Mouse (Mus musculus) lung, postnatal 36 days (tissue): ENCODE measurements at regions not wholly inside any gene's neighbourhood (a gene's known extent, or its start where the extent isn't known, plus 50 kb on each side); places are given as distances from the start of the nearest gene placed in this dataset.
A peak's percentile ranks its signal among the peaks of the same experiment; 100 is the strongest.
"Not testable (repeated sequence)": the region's sequence is repeated elsewhere in the genome, so short reads cannot be mapped to it uniquely, and the experiment has no call there.

Experiments
- DNase-seq: peaks from one replicate; pipeline ENCODE4 v3.0.0; 2022; ENCODE audit warnings: mixed read lengths

GRCm38 (mm10) chr7:75360874-75361273 is 51.8 kb upstream of the Sv2b start:
- no peak for DNase-seq

GRCm38 (mm10) chr7:75362541-75362940 is 53.5 kb upstream of the Sv2b start:
- no peak for DNase-seq

GRCm38 (mm10) chr7:75365480-75365879 is 56.4 kb upstream of the Sv2b start:
- peak; percentile 20 for DNase-seq

GRCm38 (mm10) chr7:75366285-75366882 is 57.3 kb upstream of the Sv2b start:
- DNase-seq: peak; percentile 88

- DNase-seq: no peak
These were observed 59.3 kb upstream of the Sv2b start for GRCm38 (mm10) chr7:75368315-75368714.

- DNase-seq: no peak
These were observed 60.3 kb upstream of the Sv2b start for GRCm38 (mm10) chr7:75369366-75369765.

- DNase-seq: peak; percentile 91
These were observed 61.8 kb upstream of the Sv2b start for GRCm38 (mm10) chr7:75370595-75371519.

- no peak for DNase-seq
These were observed 62.4 kb upstream of the Sv2b start for GRCm38 (mm10) chr7:75371520-75371876.

GRCm38 (mm10) chr7:75371991-75372390 is 62.9 kb upstream of the Sv2b start:
- DNase-seq: peak; percentile 67

GRCm38 (mm10) chr7:75372892-75373444 is 63.9 kb upstream of the Sv2b start:
- peak; percentile 67 for DNase-seq

- DNase-seq: no peak
These were observed 65.4 kb upstream of the Sv2b start for GRCm38 (mm10) chr7:75374506-75374905.

GRCm38 (mm10) chr7:75379595-75379994 is 70.5 kb upstream of the Sv2b start:
- DNase-seq: no peak

GRCm38 (mm10) chr7:75384506-75384911 is 70.8 kb upstream of the Akap13 start:
- DNase-seq: peak; percentile 40

GRCm38 (mm10) chr7:75387033-75387432 is 68.3 kb upstream of the Akap13 start:
- no peak for DNase-seq

- DNase-seq: no peak
These were observed 67.4 kb upstream of the Akap13 start for GRCm38 (mm10) chr7:75387821-75388431.

- peak; percentile 54 for DNase-seq
These were observed 65.2 kb upstream of the Akap13 start for GRCm38 (mm10) chr7:75390162-75390561.

GRCm38 (mm10) chr7:75392783-75393182 is 62.6 kb upstream of the Akap13 start:
- no peak for DNase-seq

- no peak for DNase-seq
These were observed 61.9 kb upstream of the Akap13 start for GRCm38 (mm10) chr7:75393466-75393865.

- peak; percentile 58 for DNase-seq
These were observed 60.3 kb upstream of the Akap13 start for GRCm38 (mm10) chr7:75394866-75395580.

GRCm38 (mm10) chr7:75397559-75397958 is 57.8 kb upstream of the Akap13 start:
- DNase-seq: peak; percentile 70

GRCm38 (mm10) chr7:75398480-75398879 is 56.9 kb upstream of the Akap13 start:
- not testable (repeated sequence) for DNase-seq

- DNase-seq: peak; percentile 91
These were observed 56.2 kb upstream of the Akap13 start for GRCm38 (mm10) chr7:75398904-75399724.
